Mouse (Mus musculus): ENCODE measurements around the gene Sec22c. TPM values are rescaled to one million over a fixed set of nuclear protein-coding genes. Genes with fewer than 3 reads are reported as not detected.

Sec22c gene
- polyA plus RNA-seq, 1 experiment from 2014 or later, result 3.0 TPM

- Histone ChIP-seq H3K4me1 (ENCODE audit: control insufficient read depth, low read depth, low read length) (peaks cover 18% of the 10 kb centered on the region), H3K4me3 (ENCODE audit: low read depth, low read length) (peak overlapping the region; percentile 97), H3K36me3 (ENCODE audit: control insufficient read depth, insufficient read depth) (peaks cover under 1% of the 10 kb centered on the region; the same call in 1 of the 2 replicates), H3K9me3 (replicated peaks; ENCODE audit: control insufficient read depth, low read length) (no peaks in the 10 kb centered on the region), H3K9ac (ENCODE audit: low read depth, low read length) (peak overlapping the region; percentile 74), H3K27me3 (ENCODE audit: control insufficient read depth, insufficient read depth, low read depth, low read length) (no peaks in the 10 kb centered on the region), H3K4me2 (ENCODE audit: low read depth, low read length) (peak overlapping the region; percentile 96), H3K27ac (ENCODE audit: low read length) (peak overlapping the region; percentile 92)
- WGBS (ENCODE audit: insufficient replicate concordance), result 60% methylated on average over 15 of the region's 15 CpGs
- ATAC-seq (ENCODE audit: low read depth), result no peak
Measured at GRCm38 (mm10) chr9:121718070-121718705, 12.9 kb upstream of the Sec22c start.

DNA sequence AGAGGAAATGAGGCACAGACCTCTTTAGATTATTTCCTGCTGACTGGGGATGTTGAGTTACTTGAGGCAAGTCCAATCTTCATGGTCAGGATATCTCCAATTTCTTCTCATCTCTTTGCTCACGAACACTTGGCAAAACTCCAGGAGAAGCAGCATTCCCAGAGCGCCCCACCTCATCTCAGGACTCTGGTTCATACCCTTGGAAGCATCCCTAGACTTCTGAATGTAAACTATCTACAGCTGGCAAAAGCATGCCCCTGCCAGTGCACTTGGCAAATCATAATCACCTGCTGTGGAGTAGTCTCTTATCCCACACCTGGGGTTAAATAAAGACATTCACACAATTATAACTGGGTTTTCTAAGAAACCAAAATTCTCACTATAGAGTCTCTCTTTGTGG, 11.8 kb upstream of the Sec22c start:
- Histone ChIP-seq H3K27ac (ENCODE audit: low read length) (no peak overlapping the region), H3K4me3 (ENCODE audit: low read depth, low read length) (no peak overlapping the region), H3K9ac (ENCODE audit: low read depth, low read length) (no peak overlapping the region), H3K4me1 (ENCODE audit: control insufficient read depth, low read depth, low read length) (peaks cover 21% of the 10 kb centered on the region), H3K27me3 (ENCODE audit: control insufficient read depth, insufficient read depth, low read depth, low read length) (no peaks in the 10 kb centered on the region), H3K36me3 (ENCODE audit: control insufficient read depth, insufficient read depth) (peaks cover 8% of the 10 kb centered on the region), H3K9me3 (replicated peaks; ENCODE audit: control insufficient read depth, low read length) (no peaks in the 10 kb centered on the region), H3K4me2 (ENCODE audit: low read depth, low read length) (no peak overlapping the region)
- no peak for ATAC-seq (ENCODE audit: low read depth)
- WGBS (ENCODE audit: insufficient replicate concordance), result 70% methylated on average over 2 of the region's 2 CpGs

DNA sequence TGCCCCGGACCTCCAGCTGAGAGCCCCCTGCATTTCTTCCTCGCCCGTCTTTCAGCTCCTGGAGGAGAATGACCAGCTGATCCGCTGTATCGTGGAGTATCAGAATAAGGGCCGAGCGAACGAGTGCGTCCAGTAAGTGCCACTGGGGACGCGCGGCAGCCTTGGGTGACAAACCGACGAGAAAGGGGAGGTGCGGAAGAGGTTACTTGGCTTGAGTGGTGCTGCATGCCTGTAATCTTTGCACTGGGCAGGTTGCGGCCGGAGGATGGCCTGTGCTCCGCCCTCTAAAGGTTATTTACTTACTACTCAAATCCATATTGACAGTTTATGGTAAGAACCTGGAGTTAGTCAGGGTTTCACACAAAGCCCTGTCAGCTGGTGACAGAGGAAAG, 5.3 kb upstream of the Sec22c start:
- Histone ChIP-seq H3K27me3 (ENCODE audit: control insufficient read depth, insufficient read depth, low read depth, low read length) (no peaks in the 10 kb centered on the region), H3K9me3 (replicated peaks; ENCODE audit: control insufficient read depth, low read length) (no peaks in the 10 kb centered on the region), H3K36me3 (ENCODE audit: control insufficient read depth, insufficient read depth) (peaks cover 8% of the 10 kb centered on the region), H3K4me2 (ENCODE audit: low read depth, low read length) (peak overlapping the region; percentile 84), H3K4me3 (ENCODE audit: low read depth, low read length) (peak overlapping the region; percentile 94), H3K4me1 (ENCODE audit: control insufficient read depth, low read depth, low read length) (peaks cover 35% of the 10 kb centered on the region), H3K9ac (ENCODE audit: low read depth, low read length) (peak overlapping the region; percentile 84), H3K27ac (ENCODE audit: low read length) (peak overlapping the region; percentile 95)
- under 1% methylated on average over 18 of the region's 18 CpGs for WGBS (ENCODE audit: insufficient replicate concordance)
- peak; percentile 64 for ATAC-seq (ENCODE audit: low read depth)

GRCm38 (mm10) chr9:121709898-121710583, 4.8 kb upstream of the Sec22c start, which contains the start of gene Ss18l2:
TSS of gene Ss18l2 (plus strand) at chr9:121710329.
- H3K36me3 ChIP-seq (ENCODE audit: control insufficient read depth, insufficient read depth), result peaks cover 8% of the 10 kb centered on the region
- no peaks in the 10 kb centered on the region for H3K9me3 ChIP-seq (replicated peaks; ENCODE audit: control insufficient read depth, low read length)
- ATAC-seq (ENCODE audit: low read depth), result peak; percentile 95
- peak within 1 kb of the TSS; percentile 94 for H3K4me3 ChIP-seq (ENCODE audit: low read depth, low read length)
- peaks cover 41% of the 10 kb centered on the region for H3K4me1 ChIP-seq (ENCODE audit: control insufficient read depth, low read depth, low read length)
- peak within 1 kb of the TSS; percentile 95 for H3K27ac ChIP-seq (ENCODE audit: low read length)
- H3K27me3 ChIP-seq (ENCODE audit: control insufficient read depth, insufficient read depth, low read depth, low read length), result no peaks in the 10 kb centered on the region
- peak within 1 kb of the TSS; percentile 84 for H3K9ac ChIP-seq (ENCODE audit: low read depth, low read length)
- 3% methylated on average over 37 of the region's 37 CpGs for WGBS (ENCODE audit: insufficient replicate concordance)
- peak within 1 kb of the TSS; percentile 84 for H3K4me2 ChIP-seq (ENCODE audit: low read depth, low read length)

GRCm38 (mm10) chr9:121708506-121709486, 3.5 kb upstream of the Sec22c start:
- 42% methylated on average over 7 of the region's 7 CpGs for WGBS (ENCODE audit: insufficient replicate concordance)
- Histone ChIP-seq H3K36me3 (ENCODE audit: control insufficient read depth, insufficient read depth) (peaks cover 8% of the 10 kb centered on the region), H3K4me1 (ENCODE audit: control insufficient read depth, low read depth, low read length) (peaks cover 51% of the 10 kb centered on the region), H3K27ac (ENCODE audit: low read length) (no peak overlapping the region), H3K27me3 (ENCODE audit: control insufficient read depth, insufficient read depth, low read depth, low read length) (no peaks in the 10 kb centered on the region), H3K4me3 (ENCODE audit: low read depth, low read length) (no peak overlapping the region), H3K9me3 (replicated peaks; ENCODE audit: control insufficient read depth, low read length) (no peaks in the 10 kb centered on the region), H3K9ac (ENCODE audit: low read depth, low read length) (no peak overlapping the region), H3K4me2 (ENCODE audit: low read depth, low read length) (no peak overlapping the region)
- no peak for ATAC-seq (ENCODE audit: low read depth)

- WGBS (ENCODE audit: insufficient replicate concordance), result 55% methylated on average over 6 of the region's 6 CpGs
Measured at GRCm38 (mm10) chr9:121707801-121708200, 2.5 kb upstream of the Sec22c start.

GRCm38 (mm10) chr9:121706029-121706675, 862 bp upstream of the Sec22c start:
- H3K4me2 ChIP-seq (ENCODE audit: low read depth, low read length), result peak overlapping the region; percentile 92
- peaks cover 40% of the 10 kb centered on the region for H3K4me1 ChIP-seq (ENCODE audit: control insufficient read depth, low read depth, low read length)

More at GRCm38 (mm10) chr9:121707801-121708200, 2.5 kb upstream of the Sec22c start:
- Histone ChIP-seq H3K4me1 (ENCODE audit: control insufficient read depth, low read depth, low read length) (peaks cover 52% of the 10 kb centered on the region), H3K27me3 (ENCODE audit: control insufficient read depth, insufficient read depth, low read depth, low read length) (no peaks in the 10 kb centered on the region), H3K27ac (ENCODE audit: low read length) (no peak overlapping the region), H3K9ac (ENCODE audit: low read depth, low read length) (no peak overlapping the region), H3K4me3 (ENCODE audit: low read depth, low read length) (no peak overlapping the region), H3K9me3 (replicated peaks; ENCODE audit: control insufficient read depth, low read length) (no peaks in the 10 kb centered on the region), H3K4me2 (ENCODE audit: low read depth, low read length) (no peak overlapping the region), H3K36me3 (ENCODE audit: control insufficient read depth, insufficient read depth) (peaks cover 3% of the 10 kb centered on the region)
- no peak for ATAC-seq (ENCODE audit: low read depth)

GRCm38 (mm10) chr9:121704261-121704645, 1.0 kb downstream of the Sec22c start:
- Histone ChIP-seq H3K27ac (ENCODE audit: low read length) (peak overlapping the region; percentile 96), H3K9ac (ENCODE audit: low read depth, low read length) (peak overlapping the region; percentile 78), H3K36me3 (ENCODE audit: control insufficient read depth, insufficient read depth) (no peaks in the 10 kb centered on the region), H3K9me3 (replicated peaks; ENCODE audit: control insufficient read depth, low read length) (no peaks in the 10 kb centered on the region), H3K4me1 (ENCODE audit: control insufficient read depth, low read depth, low read length) (peaks cover 31% of the 10 kb centered on the region), H3K27me3 (ENCODE audit: control insufficient read depth, insufficient read depth, low read depth, low read length) (no peaks in the 10 kb centered on the region), H3K4me2 (ENCODE audit: low read depth, low read length) (peak overlapping the region; percentile 92), H3K4me3 (ENCODE audit: low read depth, low read length) (peak overlapping the region; percentile 85)
- ATAC-seq (ENCODE audit: low read depth), result no peak
- 35% methylated on average over 11 of the region's 11 CpGs for WGBS (ENCODE audit: insufficient replicate concordance)

More at GRCm38 (mm10) chr9:121706029-121706675, 862 bp upstream of the Sec22c start:
- Histone ChIP-seq H3K4me3 (ENCODE audit: low read depth, low read length) (peak overlapping the region; percentile 85), H3K27ac (ENCODE audit: low read length) (peak overlapping the region; percentile 96), H3K9ac (ENCODE audit: low read depth, low read length) (peak overlapping the region; percentile 78), H3K9me3 (replicated peaks; ENCODE audit: control insufficient read depth, low read length) (no peaks in the 10 kb centered on the region), H3K36me3 (ENCODE audit: control insufficient read depth, insufficient read depth) (no peaks in the 10 kb centered on the region), H3K27me3 (ENCODE audit: control insufficient read depth, insufficient read depth, low read depth, low read length) (no peaks in the 10 kb centered on the region)
- 57% methylated on average over 6 of the region's 6 CpGs for WGBS (ENCODE audit: insufficient replicate concordance)
- ATAC-seq (ENCODE audit: low read depth), result no peak
